Mouse (Mus musculus): ENCODE measurements around the gene Klhl32.
A peak's percentile ranks its signal among the peaks of the same experiment; 100 is the strongest.

Gene Klhl32

GRCm38 (mm10) chr4:24631177-24631911 is 219.6 kb downstream of the Klhl32 start:
- peak; percentile 86 for ATAC-seq (ENCODE audit: low TSS enrichment)

GRCm38 (mm10) chr4:24630430-24630829 is 220.5 kb downstream of the Klhl32 start:
- no peak for ATAC-seq (ENCODE audit: low TSS enrichment)

DNA sequence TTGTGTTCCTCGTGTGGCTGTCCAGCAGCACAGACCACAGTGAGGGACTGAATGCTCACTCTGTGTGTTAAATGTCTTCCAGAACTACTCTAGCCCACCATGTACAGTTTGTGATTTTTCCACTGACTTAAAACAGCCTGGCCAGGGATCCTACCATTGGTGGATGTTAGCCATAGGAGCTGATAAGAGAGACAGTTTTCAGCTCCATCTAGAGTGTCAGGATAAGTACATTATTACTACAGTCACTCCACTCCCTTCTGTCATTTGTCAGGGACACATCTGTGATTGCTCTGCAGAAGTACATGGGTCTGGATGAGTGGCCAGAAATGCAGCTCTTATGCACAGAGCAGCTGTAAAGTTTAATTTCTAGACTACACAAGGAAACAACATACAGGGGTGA is 223.1 kb downstream of the Klhl32 start:
- no peak for ATAC-seq (ENCODE audit: low TSS enrichment)

- ATAC-seq (ENCODE audit: low TSS enrichment), result no peak
Observed at GRCm38 (mm10) chr4:24626686-24627085, 224.2 kb downstream of the Klhl32 start.

- ATAC-seq (ENCODE audit: low TSS enrichment), result no peak
Observed at GRCm38 (mm10) chr4:24625951-24626584, 224.9 kb downstream of the Klhl32 start.

GRCm38 (mm10) chr4:24621422-24622187 is 229.3 kb downstream of the Klhl32 start:
- peak; percentile 95 for ATAC-seq (ENCODE audit: low TSS enrichment)

GRCm38 (mm10) chr4:24620440-24620839 is 230.5 kb downstream of the Klhl32 start:
- no peak for ATAC-seq (ENCODE audit: low TSS enrichment)

DNA sequence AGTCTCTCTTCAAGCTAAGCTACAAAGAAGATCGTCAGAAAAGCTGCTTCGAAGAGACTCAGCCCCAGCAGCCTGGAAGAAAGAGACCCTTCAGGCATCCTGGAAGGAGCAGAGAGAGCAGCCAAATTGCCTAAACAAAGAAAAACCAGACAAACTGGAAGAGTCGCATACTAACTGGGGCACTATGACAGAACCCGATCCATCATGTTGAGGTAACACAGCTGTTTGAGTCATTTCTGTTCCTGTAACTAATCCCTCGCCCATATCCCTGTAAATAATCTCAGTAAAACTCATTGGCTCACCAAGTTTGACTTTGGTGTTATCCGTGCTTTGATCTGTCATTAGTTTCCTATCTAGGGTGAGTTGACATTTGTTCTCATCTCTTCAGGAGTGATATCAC is 230.9 kb downstream of the Klhl32 start:
- ATAC-seq (ENCODE audit: low TSS enrichment), result no peak

DNA sequence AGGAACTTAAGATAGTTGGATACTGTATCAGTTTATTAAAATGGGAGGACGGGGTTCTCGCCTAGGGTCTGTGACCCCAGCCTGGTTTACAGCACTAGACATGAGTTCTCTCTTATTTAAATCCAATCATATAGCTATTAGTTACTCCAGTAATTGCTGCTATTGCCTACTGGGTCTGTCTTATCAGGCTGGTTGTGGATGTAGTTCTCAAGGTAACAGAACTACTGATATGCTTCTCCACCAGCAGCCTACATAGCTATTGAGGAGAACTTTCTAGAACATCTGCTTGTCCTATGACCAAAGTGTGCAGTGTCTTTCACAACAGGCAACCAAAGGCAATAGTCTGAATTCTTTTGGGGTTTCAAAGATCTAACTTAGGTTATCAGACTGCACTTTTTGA is 241.4 kb downstream of the Klhl32 start:
- no peak for ATAC-seq (ENCODE audit: low TSS enrichment)

DNA sequence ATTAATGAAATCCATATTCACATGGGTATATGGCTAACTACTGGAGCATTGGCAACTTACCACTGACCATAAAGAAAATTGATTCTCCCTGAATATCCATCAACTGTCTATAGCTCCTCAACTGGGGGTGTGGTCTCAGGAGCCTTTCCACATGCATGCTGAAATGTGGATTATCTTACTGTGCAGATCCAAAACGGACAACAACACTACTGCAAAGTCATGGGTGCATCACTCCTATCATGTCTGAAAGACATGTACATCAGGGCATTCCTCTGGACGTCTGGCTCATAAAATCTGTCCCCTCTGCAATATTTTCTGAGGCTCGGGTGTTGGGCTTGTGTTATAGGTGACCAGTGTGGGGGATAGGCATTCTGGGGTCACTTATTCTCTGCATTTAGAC is 241.8 kb downstream of the Klhl32 start:
- ATAC-seq (ENCODE audit: low TSS enrichment), result no peak

DNA sequence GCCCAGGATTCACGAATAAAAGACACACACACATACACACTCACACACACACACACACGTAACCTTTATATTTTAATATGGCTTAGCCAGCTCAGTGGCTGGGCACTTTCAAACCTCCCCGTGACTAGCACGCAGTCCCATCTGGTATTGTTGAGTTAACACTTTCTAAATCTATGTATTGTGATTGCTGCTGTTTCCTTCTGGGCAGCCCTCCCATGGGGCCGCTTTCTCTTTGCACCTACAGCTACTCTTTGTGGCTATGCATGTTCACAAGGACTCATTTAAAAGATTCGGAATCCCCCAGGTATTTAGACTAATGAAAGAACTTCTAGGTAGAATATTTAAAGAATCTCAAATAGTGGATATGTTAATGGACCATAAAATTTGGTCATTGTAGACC is 249.2 kb downstream of the Klhl32 start:
- ATAC-seq (ENCODE audit: low TSS enrichment), result no peak

DNA sequence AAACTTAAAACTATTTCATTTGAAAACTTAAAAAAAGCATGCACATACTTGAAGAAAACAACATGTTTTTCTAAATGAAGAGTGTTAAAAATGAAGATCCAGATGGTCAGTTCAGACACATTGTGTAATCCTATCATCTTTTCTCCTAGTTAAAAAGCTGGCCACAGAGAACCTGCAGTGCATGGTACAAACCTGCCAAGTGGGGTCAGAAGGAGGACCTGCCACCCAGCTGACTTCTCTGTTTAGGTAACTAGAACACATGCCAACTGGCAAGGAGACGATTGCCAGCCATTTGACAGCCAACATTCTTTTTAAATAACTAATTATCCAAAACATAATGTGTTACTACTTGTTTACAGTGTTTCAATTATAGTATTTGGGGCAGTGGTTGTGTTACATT is 252.3 kb downstream of the Klhl32 start:
- ATAC-seq (ENCODE audit: low TSS enrichment), result no peak

DNA sequence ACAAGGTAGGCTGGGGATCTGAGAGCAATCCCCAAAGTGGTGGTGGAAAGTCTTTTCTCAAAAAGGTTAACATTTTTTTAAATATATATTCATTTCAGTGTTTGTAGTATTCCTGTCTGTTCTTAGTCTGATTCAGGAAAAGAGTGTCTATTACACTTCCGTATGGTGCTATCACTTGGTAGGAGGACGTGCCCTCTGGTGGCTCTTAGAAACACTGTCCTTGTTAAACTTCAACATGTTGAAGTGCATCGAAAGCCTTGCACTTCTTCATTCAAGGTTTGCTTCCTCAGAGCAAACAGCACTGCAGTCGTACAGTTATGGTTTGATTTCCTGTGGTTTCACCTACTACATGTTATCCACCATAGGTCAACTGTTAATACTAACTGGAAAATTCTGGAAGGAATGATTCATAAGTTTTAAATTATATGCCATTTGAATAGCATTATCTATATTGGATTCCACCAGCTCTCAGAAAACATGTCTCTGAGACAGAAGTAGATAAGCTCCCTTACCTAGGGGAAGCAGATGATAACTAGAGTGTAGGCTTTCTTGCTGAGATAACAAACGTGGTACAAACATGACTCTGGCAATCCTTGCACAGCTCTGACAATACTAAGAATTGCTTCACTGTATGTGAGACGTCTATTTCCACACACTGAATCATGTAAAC is 253.8 kb downstream of the Klhl32 start:
- no peak for ATAC-seq (ENCODE audit: low TSS enrichment)

GRCm38 (mm10) chr4:24594824-24595223 is 256.1 kb downstream of the Klhl32 start:
- no peak for ATAC-seq (ENCODE audit: low TSS enrichment)

GRCm38 (mm10) chr4:24583997-24584396 is 266.9 kb downstream of the Klhl32 start:
- ATAC-seq (ENCODE audit: low TSS enrichment), result no peak

DNA sequence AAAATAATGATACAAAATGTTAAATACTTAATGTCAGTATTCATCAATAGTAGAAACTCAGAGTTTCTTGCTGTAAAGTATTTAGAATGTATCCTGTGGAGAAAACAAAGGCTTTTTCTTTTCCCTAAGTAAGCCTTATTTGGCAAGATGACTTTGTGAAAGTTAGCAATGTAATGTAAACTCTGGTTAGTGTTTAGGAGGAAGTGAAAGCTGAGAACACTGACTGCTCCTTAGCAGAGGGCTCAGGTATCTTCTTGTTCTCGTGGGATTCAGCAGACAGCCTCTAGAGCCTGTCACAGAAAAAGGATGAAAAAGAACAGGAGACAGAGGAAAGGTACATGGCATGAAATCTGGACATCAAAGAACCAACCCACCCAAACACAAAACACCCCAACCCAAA is 268.6 kb downstream of the Klhl32 start:
- ATAC-seq (ENCODE audit: low TSS enrichment), result no peak

DNA sequence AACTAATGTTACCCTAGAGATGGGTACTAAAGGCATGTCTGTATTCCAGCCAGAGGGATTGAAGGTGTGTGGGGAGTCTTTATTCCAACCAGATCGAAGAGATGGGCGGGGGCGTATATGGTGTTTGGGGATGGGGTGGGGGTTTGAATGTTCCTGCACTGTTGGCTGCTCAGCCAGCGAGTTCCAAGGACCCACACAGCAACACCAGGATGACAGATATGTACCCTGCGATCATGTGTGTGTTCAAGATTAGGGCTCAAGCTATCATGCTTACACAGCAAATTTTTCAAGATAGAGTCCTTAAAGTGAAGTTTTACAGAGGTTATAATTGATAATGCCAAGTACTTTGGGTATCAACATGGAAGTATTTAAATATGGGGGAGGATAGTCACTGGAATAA is 273.3 kb downstream of the Klhl32 start:
- no peak for ATAC-seq (ENCODE audit: low TSS enrichment)

GRCm38 (mm10) chr4:24574276-24574675 is 276.6 kb downstream of the Klhl32 start:
- ATAC-seq (ENCODE audit: low TSS enrichment), result peak; percentile 99

GRCm38 (mm10) chr4:24568989-24569556 is 281.9 kb downstream of the Klhl32 start:
- no peak for ATAC-seq (ENCODE audit: low TSS enrichment)

- ATAC-seq (ENCODE audit: low TSS enrichment), result no peak
Observed at GRCm38 (mm10) chr4:24568026-24568425, 282.9 kb downstream of the Klhl32 start.
